Mouse (Mus musculus) small intestine, adult 2 months (tissue): ENCODE results near the gene Gen1.

Experiments
- CTCF ChIP-seq: fragments of 200-500 bp; IDR thresholded peaks from 2 replicates; pipeline ENCODE4 v1.5.1; 2012; ENCODE audit warnings: low read depth, mild to moderate bottlenecking, control low read depth, inconsistent platforms, low read length, moderate library complexity, mixed read lengths; ENCODE audit not compliant: insufficient replicate concordance, insufficient read length; ENCODE audit errors: extremely low read depth
- POLR2A ChIP-seq: fragments of 200-500 bp; IDR thresholded peaks from 2 replicates; pipeline ENCODE4 v1.6.1; 2012; ENCODE audit warnings: low read depth, mild to moderate bottlenecking, control low read depth, inconsistent platforms, low read length, moderate library complexity

GRCm38 (mm10) chr12:11311106-11311505 lies 45.5 kb upstream of the Gen1 start:
- TF ChIP-seq POLR2A: no peak
- no peak for TF ChIP-seq CTCF
